Mouse (Mus musculus) liver, adult 2 months (tissue): ENCODE data around the gene Pcp2. TPM values are rescaled to one million over a fixed set of nuclear protein-coding genes. Genes with fewer than 3 reads are reported as not detected.
"Not testable (repeated sequence)": the region's sequence is repeated elsewhere in the genome, so short reads cannot be mapped to it uniquely, and the experiment has no call there.

ENCODE experiments used
- DNase-seq: peaks from one replicate; pipeline ENCODE4 v3.0.0-alpha.2; 2011; ENCODE audit warnings: low read depth, low spot score; ENCODE audit errors: extremely low read depth
- H3K27ac ChIP-seq: fragments of 200-500 bp; replicated peaks from 2 replicates; pipeline ENCODE4 v1.5.1; 2012; ENCODE audit warnings: low read depth, mild to moderate bottlenecking, control low read depth, inconsistent platforms, low read length; ENCODE audit not compliant: insufficient read depth
- H3K27me3 ChIP-seq: fragments of 200-500 bp; 2 replicates; pipeline ENCODE4 v1.6.1; 2012; ENCODE audit warnings: mild to moderate bottlenecking, moderate library complexity, low read length, inconsistent platforms; ENCODE audit not compliant: control insufficient read depth, insufficient read depth
- H3K36me3 ChIP-seq: fragments of 200-500 bp; 2 replicates; pipeline ENCODE4 v1.6.1; 2012; ENCODE audit warnings: low read length, inconsistent platforms; ENCODE audit not compliant: control insufficient read depth, insufficient read depth
- H3K4me1 ChIP-seq: fragments of 200-500 bp; 2 replicates; pipeline ENCODE4 v1.6.1; 2011; ENCODE audit warnings: low read length; ENCODE audit not compliant: control insufficient read depth, insufficient read depth
- H3K4me3 ChIP-seq: fragments of 200-500 bp; 2 replicates; pipeline ENCODE4 v1.5.1; 2011; ENCODE audit warnings: low read depth, mild to moderate bottlenecking, control low read depth, low read length, moderate library complexity; ENCODE audit not compliant: insufficient read depth
- H3K79me2 ChIP-seq: fragments of 200-500 bp; 2 replicates; pipeline ENCODE4 v1.6.1; 2012; ENCODE audit warnings: inconsistent platforms, mild to moderate bottlenecking, low read length, moderate library complexity; ENCODE audit not compliant: control insufficient read depth, insufficient read depth
- H3K9ac ChIP-seq: fragments of 200-500 bp; 2 replicates; pipeline ENCODE4 v1.6.1; 2012; ENCODE audit warnings: low read depth, mild to moderate bottlenecking, control low read depth, inconsistent platforms, low read length
- CTCF ChIP-seq: fragments of 200-500 bp; IDR thresholded peaks from 2 replicates; pipeline ENCODE4 v1.5.1; 2011; ENCODE audit warnings: low read depth, low read length, control low read depth
- POLR2A ChIP-seq: fragments of 200-500 bp; IDR thresholded peaks from 2 replicates; pipeline ENCODE4 v1.6.1; 2011; ENCODE audit warnings: low read length, control low read depth; ENCODE audit not compliant: insufficient read depth; ENCODE audit errors: extremely low read depth
- WGBS: fragments of 180-500 bp; shearing (Covaris S2); methylation state at CpG from one replicate; pipeline ENCODE4 v1.1.7; 2018; 5-methylcytosine and 5-hydroxymethylcytosine counted together
- polyA plus RNA-seq: library from polyadenylated mRNA; depleted of rRNA; stranded (reverse); fragments of >200 nt; gene quantifications from 2 replicates; pipeline ENCODE4 v1.2.3, GENCODE M21; 2012
- total RNA-seq: library from RNA; depleted of rRNA; stranded (reverse); fragments of >200 nt; gene quantifications from 2 replicates; pipeline ENCODE4 v1.2.3, GENCODE M21; 2014

Gene Pcp2
- total and polyA plus RNA-seq, 2 experiments = not detected

DNA sequence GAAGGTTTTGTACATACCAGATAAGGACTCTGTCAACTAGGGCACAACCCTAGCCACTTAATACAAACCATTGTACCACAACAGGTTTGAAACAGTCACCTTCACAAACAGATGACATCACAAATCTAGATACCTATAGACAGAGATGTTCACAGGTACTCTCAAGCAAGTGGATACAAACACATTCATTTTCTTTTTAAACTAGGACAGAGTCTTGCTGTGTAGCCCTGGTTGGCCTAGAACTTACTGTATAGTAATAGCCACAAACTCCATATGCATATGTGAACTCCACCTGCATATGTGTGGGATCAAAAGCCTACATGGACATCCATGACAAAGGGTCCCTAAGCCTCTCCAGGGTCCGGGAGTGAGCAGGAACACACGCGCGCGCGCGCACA is 38.4 kb downstream of the Pcp2 start, which contains the start of gene Camsap3:
TSS of gene Camsap3 (plus strand) at position 301 of the 398 bp plus-strand sequence.
- 15% methylated on average over 7 of the region's 7 CpGs for WGBS

DNA sequence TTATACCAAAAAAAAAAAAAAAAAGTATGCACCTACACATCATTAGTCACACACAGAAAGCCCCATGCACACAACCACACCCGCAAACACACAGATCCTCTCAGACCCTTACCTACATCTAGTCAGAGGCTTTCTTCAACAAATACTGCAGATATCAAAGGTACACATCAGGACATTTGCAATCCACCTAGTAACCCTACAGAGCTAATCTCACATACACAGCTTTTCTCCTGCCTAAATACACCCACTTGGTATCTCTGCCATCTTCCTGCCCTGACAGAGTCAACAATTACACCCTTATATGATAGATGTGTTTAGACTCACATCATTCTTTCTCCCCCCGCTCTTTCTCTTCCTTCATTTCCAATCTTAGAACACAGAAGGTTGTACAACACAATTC is 38.9 kb downstream of the Pcp2 start:
- Histone ChIP-seq H3K4me3 (no peak overlapping the region), H3K4me1 (peaks cover 3% of the 10 kb centered on the region; the same call in 1 of the 2 replicates), H3K27ac (no peak overlapping the region), H3K36me3 (no peaks in the 10 kb centered on the region), H3K9ac (no peak overlapping the region), H3K79me2 (peaks cover 12% of the 10 kb centered on the region; the same call in 1 of the 2 replicates), H3K27me3 (no peaks in the 10 kb centered on the region)
- WGBS = 85% methylated on average over 2 of the region's 2 CpGs
- no peak for DNase-seq
- TF ChIP-seq POLR2A (no peak), CTCF (no peak)

More for the DNA sequence above, 38.4 kb downstream of the Pcp2 start, which contains the start of gene Camsap3:
- Histone ChIP-seq H3K79me2 (peaks cover 12% of the 10 kb centered on the region; the same call in 1 of the 2 replicates), H3K4me1 (peaks cover 5% of the 10 kb centered on the region; the same call in 1 of the 2 replicates), H3K27me3 (no peaks in the 10 kb centered on the region), H3K9ac (peak within 1 kb of the TSS; percentile 91), H3K4me3 (peak within 1 kb of the TSS; percentile 91), H3K36me3 (no peaks in the 10 kb centered on the region), H3K27ac (peak within 1 kb of the TSS; percentile 71)
- no peak for DNase-seq
- TF ChIP-seq POLR2A = no peak
- no peak for TF ChIP-seq CTCF

DNA sequence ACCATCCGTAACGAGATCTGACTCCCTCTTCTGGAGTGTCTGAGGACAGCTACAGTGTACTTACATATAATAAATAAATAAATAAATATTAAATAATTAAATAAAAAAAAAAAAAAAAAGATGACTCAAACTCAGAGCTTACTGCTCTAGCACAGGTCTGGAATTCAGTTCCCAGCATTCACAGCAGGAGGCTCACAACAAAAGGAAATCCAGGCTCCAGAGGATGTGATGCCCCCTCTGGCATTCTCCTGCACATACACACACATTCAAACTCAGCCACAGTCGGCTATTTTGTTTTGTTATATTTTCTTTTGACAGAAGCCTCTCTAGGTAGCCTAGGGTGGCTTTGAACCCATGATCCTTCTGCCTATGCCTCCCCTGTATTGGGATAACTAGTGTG is 43.4 kb downstream of the Pcp2 start:
- not testable (repeated sequence) for H3K79me2 ChIP-seq, H3K27ac ChIP-seq, H3K9ac ChIP-seq, H3K4me1 ChIP-seq, H3K4me3 ChIP-seq, DNase-seq, H3K27me3 ChIP-seq, H3K36me3 ChIP-seq
- 80% methylated on average over 3 of the region's 3 CpGs for WGBS

DNA sequence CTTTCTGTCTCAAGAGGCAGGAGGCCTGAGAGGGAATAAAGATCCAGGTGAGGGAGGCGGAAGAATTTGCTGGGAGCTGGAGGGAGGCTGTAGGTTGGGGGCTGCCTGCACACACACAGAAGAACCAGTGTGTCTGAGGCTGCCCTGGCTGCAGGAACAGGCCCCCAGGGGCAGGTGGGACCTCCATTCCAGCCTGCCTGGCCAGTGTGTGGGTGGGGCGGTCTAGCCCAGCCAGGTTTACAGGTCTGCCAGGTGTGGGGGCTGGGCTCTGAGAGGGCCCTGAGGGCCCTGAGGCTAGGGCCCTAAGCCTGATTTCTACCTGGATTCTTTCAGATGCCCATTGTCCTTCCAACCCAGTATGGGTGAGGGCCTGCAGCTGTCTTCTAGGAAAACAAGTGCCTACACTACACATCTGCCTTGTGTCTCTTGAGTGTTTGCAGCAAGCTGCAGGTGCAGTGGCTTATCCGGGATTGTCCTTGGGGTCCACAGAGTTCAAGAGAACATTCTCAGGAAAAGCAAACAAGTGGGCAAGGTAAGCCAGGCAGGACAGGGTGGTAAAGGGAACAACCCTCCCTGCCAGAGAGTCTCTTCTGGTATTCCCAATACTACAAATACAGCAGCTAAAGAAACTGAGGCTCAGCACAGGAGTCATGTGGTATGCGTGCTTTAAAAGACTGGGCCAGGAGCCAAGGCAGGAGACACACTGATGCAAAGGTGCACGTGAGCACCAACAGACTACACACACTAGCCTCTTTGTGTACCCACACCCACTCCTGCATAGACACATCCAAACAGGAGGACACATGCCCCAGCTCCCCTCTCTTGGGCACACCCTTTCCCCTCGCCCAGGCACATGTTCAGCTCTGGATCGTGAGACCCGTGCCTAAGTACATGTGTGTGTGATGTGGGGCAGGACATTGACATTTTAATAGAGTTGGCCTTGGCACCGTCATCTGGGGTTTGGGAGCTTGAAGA is 45.7 kb downstream of the Pcp2 start:
- WGBS = 85% methylated on average over 9 of the region's 9 CpGs
- no peaks in the 10 kb centered on the region for H3K79me2 ChIP-seq
- DNase-seq = no peak
- H3K27ac ChIP-seq = no peak overlapping the region
- H3K27me3 ChIP-seq = no peaks in the 10 kb centered on the region
- no peak for TF ChIP-seq POLR2A
- TF ChIP-seq CTCF = no peak
- H3K4me1 ChIP-seq = no peaks in the 10 kb centered on the region
- no peak overlapping the region for H3K9ac ChIP-seq
- H3K36me3 ChIP-seq = no peaks in the 10 kb centered on the region
- H3K4me3 ChIP-seq = no peak overlapping the region

DNA sequence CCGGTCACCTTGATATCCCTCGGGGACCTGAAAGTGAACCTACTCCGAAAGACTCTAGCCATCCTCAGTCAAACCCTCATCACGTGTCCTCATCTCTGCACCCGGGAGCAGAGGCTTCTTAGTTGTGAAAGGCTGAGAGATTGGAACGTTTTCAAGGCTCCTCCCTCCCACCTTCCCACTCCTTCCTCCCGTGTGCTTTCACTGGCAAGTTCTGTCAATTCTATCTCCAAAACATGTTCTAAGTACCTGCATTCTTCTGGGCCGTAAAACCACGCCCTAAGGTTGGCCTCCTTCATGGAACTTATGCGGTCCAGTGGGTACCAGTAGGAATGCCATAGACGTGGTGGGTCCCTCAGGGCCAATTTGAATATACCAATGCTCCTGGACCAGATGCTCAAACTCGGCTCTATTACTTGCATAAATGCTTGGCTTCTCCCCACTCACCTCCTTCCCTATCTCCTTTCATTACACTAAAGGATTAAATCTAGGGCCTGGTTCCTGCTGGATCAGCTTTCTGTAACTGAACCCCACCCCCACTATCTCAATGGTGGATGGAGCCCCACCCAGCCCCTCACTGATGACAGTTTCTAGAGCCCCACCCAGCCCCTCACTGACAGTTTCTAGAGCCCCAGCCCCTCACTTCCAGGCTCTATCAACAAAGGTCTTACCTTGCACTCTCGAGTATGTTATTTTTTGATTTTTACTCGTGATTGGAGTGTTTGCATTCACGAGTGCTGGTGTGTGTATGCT is 49.0 kb downstream of the Pcp2 start:
- Histone ChIP-seq H3K4me3 (no peak overlapping the region), H3K36me3 (no peaks in the 10 kb centered on the region), H3K27me3 (no peaks in the 10 kb centered on the region), H3K79me2 (no peaks in the 10 kb centered on the region), H3K27ac (no peak overlapping the region), H3K9ac (no peak overlapping the region), H3K4me1 (no peaks in the 10 kb centered on the region)
- TF ChIP-seq CTCF = no peak
- TF ChIP-seq POLR2A = no peak
- WGBS = 73% methylated on average over 15 of the region's 15 CpGs
- DNase-seq = no peak
